Mouse (Mus musculus) splenic B cell, adult 2 months (primary cell): ENCODE results near the gene Gps2.
A peak's percentile ranks its signal among the peaks of the same experiment; 100 is the strongest.
"Not testable (repeated sequence)": the region's sequence is repeated elsewhere in the genome, so short reads cannot be mapped to it uniquely, and the experiment has no call there.

Experiments used
- DNase-seq: peaks from one replicate; pipeline ENCODE4 v3.0.0-alpha.2; 2011; ENCODE audit warnings: low read depth, low spot score
- H3K27me3 ChIP-seq: 2 replicates; pipeline ENCODE4 v1.6.1; 2012; ENCODE audit warnings: mild to moderate bottlenecking, low read length, moderate library complexity, mixed read lengths; ENCODE audit not compliant: control insufficient read depth, poor library complexity, insufficient read depth, severe bottlenecking
- H3K36me3 ChIP-seq: 2 replicates; pipeline ENCODE4 v1.6.1; 2012; ENCODE audit warnings: mild to moderate bottlenecking, low read length, moderate library complexity, mixed read lengths; ENCODE audit not compliant: control insufficient read depth, poor library complexity, insufficient read depth, severe bottlenecking

Gene Gps2

GRCm38 (mm10) chr11:69901993-69902392 lies 11.7 kb upstream of the Gps2 start:
- Histone ChIP-seq H3K36me3 (peaks cover 12% of the 10 kb centered on the region), H3K27me3 (no peaks in the 10 kb centered on the region)
- DNase-seq, result peak; percentile 35

GRCm38 (mm10) chr11:69902972-69903371 lies 10.7 kb upstream of the Gps2 start:
- no peak for DNase-seq
- Histone ChIP-seq H3K27me3 (no peaks in the 10 kb centered on the region), H3K36me3 (peaks cover 12% of the 10 kb centered on the region)

- Histone ChIP-seq H3K27me3 (no peaks in the 10 kb centered on the region), H3K36me3 (peaks cover 19% of the 10 kb centered on the region)
- DNase-seq, result no peak
These were observed 9.4 kb upstream of the Gps2 start for GRCm38 (mm10) chr11:69904311-69904710.

GRCm38 (mm10) chr11:69908645-69909044 lies 5.0 kb upstream of the Gps2 start:
- no peak for DNase-seq
- no peaks in the 10 kb centered on the region for H3K27me3 ChIP-seq
- peaks cover 20% of the 10 kb centered on the region for H3K36me3 ChIP-seq

- no peak for DNase-seq
- Histone ChIP-seq H3K27me3 (no peaks in the 10 kb centered on the region), H3K36me3 (peaks cover 17% of the 10 kb centered on the region)
These were observed 4.5 kb upstream of the Gps2 start for GRCm38 (mm10) chr11:69909174-69909573.

GRCm38 (mm10) chr11:69910177-69910576 lies 3.5 kb upstream of the Gps2 start:
- no peaks in the 10 kb centered on the region for H3K27me3 ChIP-seq
- peaks cover 19% of the 10 kb centered on the region for H3K36me3 ChIP-seq
- DNase-seq, result no peak

- DNase-seq, result no peak
- peaks cover 22% of the 10 kb centered on the region for H3K36me3 ChIP-seq
- H3K27me3 ChIP-seq, result no peaks in the 10 kb centered on the region
These were observed 2.7 kb upstream of the Gps2 start for GRCm38 (mm10) chr11:69910781-69911560.

- no peak for DNase-seq
- Histone ChIP-seq H3K27me3 (no peaks in the 10 kb centered on the region), H3K36me3 (peaks cover 19% of the 10 kb centered on the region)
These were observed 2.0 kb upstream of the Gps2 start for GRCm38 (mm10) chr11:69911701-69912100.

GRCm38 (mm10) chr11:69912716-69913530 lies 765 bp upstream of the Gps2 start:
- no peaks in the 10 kb centered on the region for H3K27me3 ChIP-seq
- DNase-seq, result no peak
- H3K36me3 ChIP-seq, result peaks cover 25% of the 10 kb centered on the region

- DNase-seq, result no peak
- Histone ChIP-seq H3K36me3 (peaks cover 25% of the 10 kb centered on the region), H3K27me3 (no peaks in the 10 kb centered on the region)
These were observed 680 bp downstream of the Gps2 start for GRCm38 (mm10) chr11:69914372-69914764.

- no peak for DNase-seq
- no peaks in the 10 kb centered on the region for H3K27me3 ChIP-seq
- peaks cover 25% of the 10 kb centered on the region for H3K36me3 ChIP-seq
These were observed 1.3 kb downstream of the Gps2 start for GRCm38 (mm10) chr11:69914917-69915430.

- H3K36me3 ChIP-seq, result peaks cover 25% of the 10 kb centered on the region
These were observed 2.3 kb downstream of the Gps2 start for GRCm38 (mm10) chr11:69915667-69916627.

GRCm38 (mm10) chr11:69916652-69917378 lies 3.1 kb downstream of the Gps2 start:
- peaks cover 23% of the 10 kb centered on the region for H3K36me3 ChIP-seq
- not testable (repeated sequence) for DNase-seq, H3K27me3 ChIP-seq

More at GRCm38 (mm10) chr11:69915667-69916627, 2.3 kb downstream of the Gps2 start:
- no peak for DNase-seq
- no peaks in the 10 kb centered on the region for H3K27me3 ChIP-seq
